Mouse (Mus musculus) spleen, adult 2 months (tissue): ENCODE results near the gene Rhcg. TPM values are rescaled to one million over a fixed set of nuclear protein-coding genes. Genes with fewer than 3 reads are reported as not detected.

Source experiments
- DNase-seq, 2 experiments: peaks; one replicate each; pipeline versions ENCODE4 v3.0.0 to v3.0.0-alpha.2; 2012 to 2021; ENCODE audit warnings: low spot score in 2 of 2, low read depth in 1 of 2
- H3K27ac ChIP-seq: fragments of 200-500 bp; 2 replicates; pipeline ENCODE4 v1.5.1; 2012; ENCODE audit warnings: low read length, inconsistent platforms; ENCODE audit not compliant: insufficient read depth
- H3K27me3 ChIP-seq: fragments of 200-500 bp; 2 replicates; pipeline ENCODE4 v1.6.1; 2012; ENCODE audit warnings: mild to moderate bottlenecking, moderate library complexity, low read length, inconsistent platforms; ENCODE audit not compliant: control insufficient read depth, insufficient read depth
- H3K36me3 ChIP-seq: fragments of 200-500 bp; 2 replicates; pipeline ENCODE4 v1.6.1; 2012; ENCODE audit warnings: mild to moderate bottlenecking, low read length, inconsistent platforms; ENCODE audit not compliant: control insufficient read depth, insufficient read depth
- H3K4me1 ChIP-seq: fragments of 200-500 bp; 2 replicates; pipeline ENCODE4 v1.6.1; 2011; ENCODE audit warnings: inconsistent platforms; ENCODE audit not compliant: control insufficient read depth, insufficient read depth, insufficient read length
- H3K4me3 ChIP-seq: fragments of 200-500 bp; 2 replicates; pipeline ENCODE4 v1.5.1; 2011; ENCODE audit warnings: mild to moderate bottlenecking, inconsistent platforms; ENCODE audit not compliant: insufficient read depth, insufficient read length; ENCODE audit errors: extremely low read depth
- CTCF ChIP-seq: fragments of 200-500 bp; IDR thresholded peaks from 2 replicates; pipeline ENCODE4 v1.5.1; 2011; ENCODE audit warnings: mild to moderate bottlenecking, inconsistent platforms; ENCODE audit not compliant: insufficient read depth, insufficient read length, insufficient replicate concordance; ENCODE audit errors: extremely low read depth
- POLR2A ChIP-seq: fragments of 200-500 bp; IDR thresholded peaks from 2 replicates; pipeline ENCODE4 v1.6.1; 2011; ENCODE audit warnings: low read depth, low read length, inconsistent platforms
- WGBS: fragments of 180-500 bp; shearing (Covaris S2); methylation state at CpG from one replicate; pipeline ENCODE4 v1.1.7; 2018; 5-methylcytosine and 5-hydroxymethylcytosine counted together
- polyA plus RNA-seq: library from polyadenylated mRNA; depleted of rRNA; stranded (reverse); fragments of >200 nt; gene quantifications from 2 replicates; pipeline ENCODE4 v1.2.3, GENCODE M21; 2012

The Rhcg gene
- polyA plus RNA-seq, 1 experiment: 0.07 TPM

DNA sequence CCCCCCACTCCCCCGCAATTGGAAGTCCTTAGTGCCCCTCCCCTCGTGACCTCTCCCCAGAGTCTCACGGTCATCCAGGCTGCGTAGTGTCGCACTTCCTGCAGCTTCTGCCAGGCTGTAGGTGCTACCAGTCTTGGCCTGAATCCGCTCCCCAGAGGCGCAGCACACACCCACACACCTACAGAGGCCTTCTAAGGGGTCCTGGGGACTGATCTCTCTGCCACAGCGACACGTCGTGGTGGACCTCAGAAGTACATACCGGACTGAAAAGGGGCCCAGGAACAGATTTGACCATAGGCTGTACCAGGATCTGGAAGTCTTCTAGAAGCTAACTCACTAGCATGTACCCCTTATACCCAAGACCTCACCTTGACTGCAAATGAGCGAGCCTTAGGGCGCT lies 53.8 kb downstream of the Rhcg start:
- no peaks in the 10 kb centered on the region for H3K4me1 ChIP-seq
- no peak for TF ChIP-seq CTCF
- TF ChIP-seq POLR2A: no peak
- no peak overlapping the region for H3K4me3 ChIP-seq
- DNase-seq: no peak
- no peak overlapping the region for H3K27ac ChIP-seq
- H3K36me3 ChIP-seq: no peaks in the 10 kb centered on the region
- 0 out of 2 replicates have a peak, but pooled peaks cover 1% of the 10 kb centered on the region for H3K27me3 ChIP-seq
- WGBS: 27% methylated on average over 13 of the region's 13 CpGs

DNA sequence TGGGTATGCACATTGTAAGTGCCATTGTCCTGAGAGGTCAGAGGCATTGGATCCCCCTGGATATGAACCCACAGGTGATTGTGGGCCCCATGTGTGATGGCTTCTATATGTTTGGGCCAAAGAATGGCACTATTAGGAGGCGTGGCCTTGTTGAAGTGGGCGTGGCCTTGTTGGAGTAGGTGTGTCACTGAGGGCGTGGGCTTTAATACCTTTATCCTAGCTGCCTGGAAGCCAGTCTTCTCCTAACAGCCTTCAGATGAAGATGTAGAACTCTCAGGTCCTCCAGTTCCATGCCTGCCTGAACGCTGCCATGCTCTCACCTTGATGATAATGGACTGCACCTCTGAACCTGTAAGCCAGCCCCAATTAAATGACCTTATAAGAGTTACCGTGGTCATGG lies 55.1 kb downstream of the Rhcg start:
- H3K4me1 ChIP-seq: no peaks in the 10 kb centered on the region
- DNase-seq: no peak
- 52% methylated on average over 5 of the region's 5 CpGs for WGBS
- no peak overlapping the region for H3K4me3 ChIP-seq
- no peaks in the 10 kb centered on the region for H3K36me3 ChIP-seq
- peaks cover 3% of the 10 kb centered on the region; the same call in 1 of the 2 replicates for H3K27me3 ChIP-seq
- no peak overlapping the region for H3K27ac ChIP-seq
- TF ChIP-seq CTCF (no peak), POLR2A (no peak)

DNA sequence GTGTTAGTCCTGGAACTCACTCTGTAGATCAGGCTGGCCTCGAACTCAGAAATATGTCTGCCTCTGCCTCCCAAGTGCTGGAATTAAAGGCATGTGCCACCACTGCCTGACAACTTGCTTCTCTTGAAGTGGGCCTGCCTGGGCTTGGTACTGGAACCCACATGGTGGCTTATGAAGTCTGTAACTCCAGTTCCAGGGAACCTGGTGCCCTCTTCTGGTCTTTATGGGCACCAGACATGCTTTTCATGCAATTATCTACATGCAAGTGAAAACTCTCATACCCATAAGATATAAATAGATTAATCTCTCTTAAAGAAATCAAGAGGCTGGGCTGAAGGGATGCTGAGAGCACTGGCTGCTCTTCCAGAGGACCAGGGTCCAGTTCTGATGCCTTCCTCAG lies 58.8 kb downstream of the Rhcg start:
- WGBS: 73% methylated on average over 1 of the region's 1 CpGs
- Histone ChIP-seq H3K27ac (no peak overlapping the region), H3K4me1 (no peaks in the 10 kb centered on the region), H3K27me3 (peaks cover 7% of the 10 kb centered on the region; the same call in 1 of the 2 replicates), H3K4me3 (no peak overlapping the region), H3K36me3 (no peaks in the 10 kb centered on the region)
- no peak for DNase-seq
- TF ChIP-seq POLR2A (no peak), CTCF (no peak)

DNA sequence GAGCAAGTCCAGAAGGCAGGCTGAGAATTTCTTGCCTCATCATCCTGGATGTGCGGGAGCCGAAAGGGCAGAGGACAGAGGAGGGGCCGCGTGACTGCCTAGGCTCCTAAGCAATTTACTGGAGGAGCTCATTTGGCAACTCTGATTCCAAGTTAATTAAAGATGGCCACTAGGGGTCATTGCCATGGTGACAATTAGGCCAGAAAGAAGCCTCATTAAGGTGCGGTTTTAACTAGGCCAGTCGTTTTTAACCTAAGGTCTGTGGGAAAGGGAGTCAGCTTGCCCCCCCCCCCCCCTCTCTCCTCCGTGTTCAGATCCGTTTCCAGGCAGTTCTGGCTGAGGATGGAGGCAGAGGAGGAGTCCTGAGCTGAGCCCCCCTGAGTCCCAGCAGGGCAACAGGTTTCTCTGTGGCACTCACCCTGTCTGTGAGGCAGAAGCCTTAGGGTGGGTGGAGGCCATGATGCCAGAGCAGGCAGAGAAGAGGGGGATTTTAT lies 59.7 kb downstream of the Rhcg start:
- Histone ChIP-seq H3K27me3 (peaks cover 5% of the 10 kb centered on the region; the same call in 1 of the 2 replicates), H3K4me3 (no peak overlapping the region), H3K27ac (no peak overlapping the region), H3K4me1 (no peaks in the 10 kb centered on the region), H3K36me3 (no peaks in the 10 kb centered on the region)
- 17% methylated on average over 8 of the region's 8 CpGs for WGBS
- DNase-seq: no peak
- TF ChIP-seq POLR2A (no peak), CTCF (no peak)

DNA sequence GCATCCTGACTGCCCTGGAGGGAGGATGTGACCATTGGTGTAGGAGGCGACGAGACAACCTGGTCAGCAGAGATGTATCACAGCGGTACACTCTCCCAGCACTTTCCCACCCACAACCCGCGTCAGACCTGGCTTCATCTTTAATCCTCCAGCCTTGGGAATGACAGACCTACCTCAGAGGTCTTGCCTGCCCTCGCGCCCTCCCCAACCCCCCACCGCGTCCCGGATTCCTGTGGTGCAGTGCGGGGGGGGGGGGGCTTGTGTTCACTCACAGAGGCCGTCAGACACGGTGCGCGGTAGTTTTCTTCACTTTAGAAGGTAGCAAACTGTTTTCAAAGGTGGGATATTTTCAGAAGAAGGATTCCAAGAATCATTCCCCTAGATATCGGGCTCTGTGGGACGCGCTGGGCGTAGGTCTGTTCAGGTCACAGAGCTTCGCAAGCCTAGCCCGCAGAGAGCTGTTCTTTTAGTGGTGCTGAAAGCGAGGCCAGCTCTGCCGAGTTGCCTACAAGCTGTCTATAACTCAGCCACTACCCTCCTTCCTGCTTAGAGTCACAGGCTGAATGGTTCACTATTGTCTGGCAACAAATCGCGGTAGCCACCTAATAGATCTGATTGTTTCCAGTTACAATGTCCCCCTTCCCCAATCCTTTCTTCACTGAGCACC lies 62.0 kb downstream of the Rhcg start:
- Histone ChIP-seq H3K4me3 (no peak overlapping the region), H3K27ac (no peak overlapping the region), H3K36me3 (no peaks in the 10 kb centered on the region), H3K27me3 (peaks cover 5% of the 10 kb centered on the region; the same call in 1 of the 2 replicates), H3K4me1 (no peaks in the 10 kb centered on the region)
- TF ChIP-seq CTCF (no peak), POLR2A (no peak)
- WGBS: 5% methylated on average over 25 of the region's 25 CpGs
- DNase-seq: no peak

DNA sequence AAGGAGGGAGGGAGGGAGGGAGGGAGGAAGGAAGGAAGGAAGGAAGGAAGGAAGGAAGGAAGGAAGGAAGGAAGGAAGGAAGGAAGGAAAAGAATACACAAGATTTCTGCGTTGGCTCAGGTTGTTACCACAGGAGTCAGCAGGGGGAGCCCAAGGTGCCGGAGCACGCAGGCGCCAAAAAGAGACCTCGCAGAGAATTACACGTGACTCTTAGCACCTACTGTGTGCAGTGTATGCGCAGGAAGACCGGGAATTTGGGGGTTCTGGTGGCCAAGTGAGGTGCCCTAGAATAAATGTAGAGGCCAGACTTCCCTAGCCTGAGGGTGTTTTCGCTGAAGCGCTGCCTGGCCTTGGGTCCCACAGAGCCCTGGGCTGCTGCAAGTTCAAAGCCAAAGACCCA lies 64.8 kb downstream of the Rhcg start:
- DNase-seq: no peak
- Histone ChIP-seq H3K27ac (no peak overlapping the region), H3K36me3 (no peaks in the 10 kb centered on the region), H3K27me3 (peaks cover 8% of the 10 kb centered on the region), H3K4me1 (no peaks in the 10 kb centered on the region), H3K4me3 (no peak overlapping the region)
- TF ChIP-seq POLR2A (no peak), CTCF (no peak)
- 9% methylated on average over 10 of the region's 10 CpGs for WGBS

DNA sequence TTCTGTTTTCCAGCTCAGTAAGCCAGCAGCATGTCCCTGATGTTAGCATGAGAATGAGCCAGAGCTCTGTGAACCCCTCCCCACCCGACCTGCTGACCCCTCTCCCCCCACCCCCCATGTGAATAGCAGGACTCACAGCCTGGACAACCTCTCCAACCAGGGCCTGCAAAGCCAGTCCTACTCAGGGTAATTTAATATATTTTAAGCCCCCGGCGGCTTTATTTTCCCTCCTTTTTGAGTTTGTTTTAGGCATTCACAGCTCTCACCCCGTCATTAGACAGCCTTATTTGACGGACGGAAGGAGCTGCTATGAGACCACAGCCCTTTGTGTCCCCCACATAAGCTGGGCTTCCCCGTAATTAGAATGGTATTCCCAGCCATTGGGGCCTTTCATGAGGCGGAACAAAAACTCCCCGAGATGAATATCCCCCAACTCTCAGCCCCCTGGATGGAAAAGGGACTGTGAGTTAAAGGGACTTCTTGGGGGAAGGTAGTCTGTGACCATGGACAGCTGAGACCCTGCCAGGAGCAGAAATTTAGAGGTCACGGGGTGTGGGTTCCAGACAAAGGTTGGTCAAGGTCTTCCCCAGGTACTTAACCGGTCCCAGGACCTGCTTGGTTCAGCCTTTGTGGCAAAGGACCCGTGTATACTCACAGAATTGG lies 68.4 kb downstream of the Rhcg start:
- Histone ChIP-seq H3K4me1 (no peaks in the 10 kb centered on the region), H3K27ac (no peak overlapping the region), H3K4me3 (no peak overlapping the region), H3K36me3 (no peaks in the 10 kb centered on the region), H3K27me3 (peaks cover 2% of the 10 kb centered on the region)
- DNase-seq: no peak
- TF ChIP-seq POLR2A: no peak
- TF ChIP-seq CTCF: no peak
- 36% methylated on average over 12 of the region's 12 CpGs for WGBS
